Mouse (Mus musculus) neural tube, embryonic 11.5 days (tissue): Measurements from ENCODE around the gene Actg2. TPM values are rescaled to one million over a fixed set of nuclear protein-coding genes. Genes with fewer than 3 reads are reported as not detected.

ENCODE experiments used
- ATAC-seq: fragments of 200-750 bp; cut with Nextera tagmentation; 2 replicates; pipeline ENCODE4 v1.8.0; 2017; ENCODE audit warnings: moderate number of reproducible peaks, mild to moderate bottlenecking, moderate TSS enrichment, moderate library complexity; ENCODE audit not compliant: insufficient read depth, low FRiP score, low TSS enrichment
- DNase-seq: peaks from one replicate; pipeline ENCODE4 v3.0.0-alpha.2; 2015; ENCODE audit warnings: low spot score
- H3K27ac ChIP-seq: fragments of 300-500 bp; sonication (generic); 2 replicates; pipeline ENCODE4 v1.5.1; 2014; ENCODE audit warnings: low read depth, mild to moderate bottlenecking, low read length
- H3K27me3 ChIP-seq: fragments of 300-500 bp; sonication (generic); 2 replicates; pipeline ENCODE4 v1.6.1; 2014; ENCODE audit warnings: mild to moderate bottlenecking, low read length, mixed read lengths; ENCODE audit not compliant: control insufficient read depth, insufficient read depth
- H3K36me3 ChIP-seq: fragments of 300-500 bp; sonication (generic); 2 replicates; pipeline ENCODE4 v1.6.1; 2014; ENCODE audit warnings: mild to moderate bottlenecking, low read length, moderate library complexity, mixed read lengths; ENCODE audit not compliant: control insufficient read depth, insufficient read depth
- H3K4me1 ChIP-seq: fragments of 300-500 bp; sonication (generic); 2 replicates; pipeline ENCODE4 v1.6.1; 2014; ENCODE audit warnings: low read length, mixed read lengths; ENCODE audit not compliant: control insufficient read depth, insufficient read depth
- H3K4me2 ChIP-seq: fragments of 300-500 bp; sonication (generic); 2 replicates; pipeline ENCODE4 v1.6.1; 2014; ENCODE audit warnings: low read depth, mild to moderate bottlenecking, moderate library complexity
- H3K4me3 ChIP-seq: fragments of 300-500 bp; sonication (generic); 2 replicates; pipeline ENCODE4 v1.5.1; 2014; ENCODE audit warnings: low read depth, low read length
- H3K9ac ChIP-seq: fragments of 300-500 bp; sonication (generic); 2 replicates; pipeline ENCODE4 v1.6.1; 2014; ENCODE audit warnings: mild to moderate bottlenecking, low read length
- H3K9me3 ChIP-seq: fragments of 300-500 bp; sonication (generic); 2 replicates; pipeline ENCODE4 v1.6.1; 2016; ENCODE audit warnings: low read length; ENCODE audit not compliant: control insufficient read depth
- WGBS: fragments of 180-500 bp; shearing (Covaris S2); extraction: QIAGEN DNeasy Blood & Tissue Kit; methylation state at CpG from one replicate; pipeline ENCODE4 v1.1.7; 2014; 5-methylcytosine and 5-hydroxymethylcytosine counted together
- polyA plus RNA-seq: library from polyadenylated mRNA; unstranded; fragments of >200 nt; fragmentation: Nextera tagmentation; extraction: Ambion mirVana; gene quantifications from 2 replicates; pipeline ENCODE4 v1.2.1, GENCODE M21; 2014

Actg2 gene
- polyA plus RNA-seq, 1 experiment from 2014 or later, result 0.66 TPM

GRCm38 (mm10) chr6:83506258-83507167, 29.6 kb downstream of the Actg2 start, which contains the start of gene Dguok:
TSS of gene Dguok (minus strand) at chr6:83506969.
- Histone ChIP-seq H3K4me1 (no peaks in the 10 kb centered on the region), H3K27me3 (no peaks in the 10 kb centered on the region), H3K36me3 (no peaks in the 10 kb centered on the region), H3K9ac (peak within 1 kb of the TSS; percentile 76), H3K4me2 (peak within 1 kb of the TSS; percentile 66), H3K27ac (peak within 1 kb of the TSS; percentile 78), H3K4me3 (peak within 1 kb of the TSS; percentile 76), H3K9me3 (no peaks in the 10 kb centered on the region)
- ATAC-seq (peak; percentile 100), DNase-seq (peak; percentile 96)
- WGBS, result under 1% methylated on average over 54 of the region's 54 CpGs

- no peak for ATAC-seq
- Histone ChIP-seq H3K4me3 (peak overlapping the region; percentile 76; the same call in 1 of the 2 replicates), H3K4me2 (peak overlapping the region; percentile 66), H3K4me1 (no peaks in the 10 kb centered on the region), H3K27ac (no peak overlapping the region), H3K9me3 (no peaks in the 10 kb centered on the region), H3K9ac (no peak overlapping the region), H3K27me3 (no peaks in the 10 kb centered on the region), H3K36me3 (no peaks in the 10 kb centered on the region)
- no peak for DNase-seq
- 92% methylated on average over 4 of the region's 4 CpGs for WGBS
Measured at GRCm38 (mm10) chr6:83505554-83505953, 30.5 kb downstream of the Actg2 start.

GRCm38 (mm10) chr6:83503361-83503760, 32.7 kb downstream of the Actg2 start:
- Histone ChIP-seq H3K36me3 (no peaks in the 10 kb centered on the region), H3K4me1 (no peaks in the 10 kb centered on the region), H3K9ac (no peak overlapping the region; the same call in 1 of the 2 replicates), H3K27me3 (no peaks in the 10 kb centered on the region), H3K4me3 (no peak overlapping the region), H3K27ac (no peak overlapping the region), H3K9me3 (no peaks in the 10 kb centered on the region), H3K4me2 (no peak overlapping the region)
- DNase-seq (no peak), ATAC-seq (no peak)
- WGBS, result 87% methylated on average over 3 of the region's 3 CpGs

GRCm38 (mm10) chr6:83502656-83503055, 33.4 kb downstream of the Actg2 start:
- ATAC-seq (no peak), DNase-seq (no peak)
- Histone ChIP-seq H3K9ac (no peak overlapping the region), H3K36me3 (no peaks in the 10 kb centered on the region), H3K4me2 (no peak overlapping the region), H3K27me3 (no peaks in the 10 kb centered on the region), H3K9me3 (no peaks in the 10 kb centered on the region), H3K4me3 (no peak overlapping the region), H3K4me1 (no peaks in the 10 kb centered on the region), H3K27ac (no peak overlapping the region)
- WGBS, result 87% methylated on average over 3 of the region's 3 CpGs

GRCm38 (mm10) chr6:83501524-83502310, 34.3 kb downstream of the Actg2 start:
- H3K36me3 ChIP-seq, result no peaks in the 10 kb centered on the region; the same call in 1 of the 2 replicates
- ATAC-seq, result no peak
- 67% methylated on average over 9 of the region's 9 CpGs for WGBS
- H3K9ac ChIP-seq, result no peak overlapping the region
- H3K27ac ChIP-seq, result no peak overlapping the region
- no peaks in the 10 kb centered on the region for H3K9me3 ChIP-seq
- no peak overlapping the region for H3K4me3 ChIP-seq
- no peak overlapping the region for H3K4me2 ChIP-seq
- H3K27me3 ChIP-seq, result no peaks in the 10 kb centered on the region
- H3K4me1 ChIP-seq, result no peaks in the 10 kb centered on the region
- DNase-seq, result no peak

- no peaks in the 10 kb centered on the region for H3K4me1 ChIP-seq
- DNase-seq (no peak), ATAC-seq (no peak)
- no peaks in the 10 kb centered on the region for H3K27me3 ChIP-seq
- H3K27ac ChIP-seq, result no peak overlapping the region
- H3K36me3 ChIP-seq, result no peaks in the 10 kb centered on the region; the same call in 1 of the 2 replicates
- 62% methylated on average over 3 of the region's 3 CpGs for WGBS
- H3K4me2 ChIP-seq, result no peak overlapping the region
- no peaks in the 10 kb centered on the region for H3K9me3 ChIP-seq
- H3K4me3 ChIP-seq, result no peak overlapping the region
- no peak overlapping the region for H3K9ac ChIP-seq
Measured at GRCm38 (mm10) chr6:83500462-83500861, 35.6 kb downstream of the Actg2 start.

- no peaks in the 10 kb centered on the region; the same call in 1 of the 2 replicates for H3K36me3 ChIP-seq
- H3K4me2 ChIP-seq, result no peak overlapping the region
- no peak overlapping the region for H3K9ac ChIP-seq
- H3K4me1 ChIP-seq, result no peaks in the 10 kb centered on the region
- WGBS, result 94% methylated on average over 10 of the region's 10 CpGs
- no peak overlapping the region for H3K4me3 ChIP-seq
- no peaks in the 10 kb centered on the region for H3K9me3 ChIP-seq
- no peak overlapping the region for H3K27ac ChIP-seq
- H3K27me3 ChIP-seq, result no peaks in the 10 kb centered on the region
- DNase-seq (no peak), ATAC-seq (no peak)
Measured at GRCm38 (mm10) chr6:83499078-83499477, 37.0 kb downstream of the Actg2 start.

- WGBS, result 88% methylated on average over 22 of the region's 22 CpGs
- H3K4me3 ChIP-seq, result no peak overlapping the region
- no peak overlapping the region for H3K9ac ChIP-seq
- H3K27ac ChIP-seq, result no peak overlapping the region
- H3K4me2 ChIP-seq, result no peak overlapping the region
- no peaks in the 10 kb centered on the region for H3K4me1 ChIP-seq
- H3K9me3 ChIP-seq, result no peaks in the 10 kb centered on the region
- ATAC-seq (no peak), DNase-seq (no peak)
- no peaks in the 10 kb centered on the region for H3K27me3 ChIP-seq
- H3K36me3 ChIP-seq, result no peaks in the 10 kb centered on the region; the same call in 1 of the 2 replicates
Measured at GRCm38 (mm10) chr6:83496753-83497710, 39.0 kb downstream of the Actg2 start.
